Mouse (Mus musculus) left cerebral cortex, adult 18-20 months (tissue): ENCODE results near the gene Abhd8. TPM values are rescaled to one million over a fixed set of nuclear protein-coding genes. Genes with fewer than 3 reads are reported as not detected.

ENCODE experiments used
- DNase-seq, 2 experiments: peaks; one replicate each; pipeline ENCODE4 v3.0.0; 2021 to 2022; ENCODE audit warnings: low spot score in 2 of 2, mixed read lengths in 1 of 2
- long read RNA-seq, 2 experiments: library from polyadenylated mRNA; stranded (forward); transcript quantifications; one replicate each; pipeline ENCODE4 v2.0.0; 2021
- total RNA-seq, 2 experiments: library from RNA; stranded (reverse); gene quantifications; 2 replicates each; pipeline ENCODE4 v1.2.3; 2021

Gene Abhd8
- 100 to 1,000 TPM; 318 to 342 TPM for total RNA-seq
- long read RNA-seq, experiment 1, transcript Abhd8-202 (3 exons, 800 nt) = minor isoform, 8 of 895 reads
- long read RNA-seq, experiment 1, transcript Abhd8-201 (5 exons, 1,978 nt) = major isoform, 844 of 895 reads
- long read RNA-seq, experiment 1, partial matches to known transcripts = 22 of 895 reads
- long read RNA-seq, experiment 1, other reads (novel, unspliced or antisense) = 17 of 895 reads
- long read RNA-seq, experiment 2, transcript Abhd8-202 (3 exons, 800 nt) = minor isoform, 12 of 602 reads
- long read RNA-seq, experiment 2, transcript Abhd8-201 (5 exons, 1,978 nt) = major isoform, 566 of 602 reads
- long read RNA-seq, experiment 2, partial matches to known transcripts = 17 of 602 reads
- long read RNA-seq, experiment 2, other reads (novel, unspliced or antisense) = 7 of 602 reads

- peak; percentile 98 for DNase-seq
Measured at GRCm38 (mm10) chr8:71463188-71464033, at the start of gene Abhd8. Abhd8 (minus strand) TSS chr8:71463655.

GRCm38 (mm10) chr8:71511644-71512043 is 48.2 kb upstream of the Abhd8 start, which contains the start of gene Plvap:
Plvap (minus strand) TSS chr8:71511752.
- no peak for DNase-seq

- DNase-seq = no peak
Measured at GRCm38 (mm10) chr8:71509316-71509715, 45.9 kb upstream of the Abhd8 start.

- peak; percentile 71 to 91 for DNase-seq
Measured at GRCm38 (mm10) chr8:71507589-71508104, 44.2 kb upstream of the Abhd8 start.

GRCm38 (mm10) chr8:71505979-71506378 is 42.5 kb upstream of the Abhd8 start:
- no peak for DNase-seq

GRCm38 (mm10) chr8:71505326-71505725 is 41.9 kb upstream of the Abhd8 start:
- no peak for DNase-seq

GRCm38 (mm10) chr8:71504349-71504748 is 40.9 kb upstream of the Abhd8 start:
- no peak for DNase-seq

GRCm38 (mm10) chr8:71498816-71499690 is 35.6 kb upstream of the Abhd8 start:
- DNase-seq = no peak

GRCm38 (mm10) chr8:71497881-71498501 is 34.5 kb upstream of the Abhd8 start:
- DNase-seq = no peak

- DNase-seq = no peak
Measured at GRCm38 (mm10) chr8:71497077-71497645, 33.7 kb upstream of the Abhd8 start.

GRCm38 (mm10) chr8:71496481-71496880 is 33.0 kb upstream of the Abhd8 start:
- DNase-seq = no peak

GRCm38 (mm10) chr8:71495811-71496210 is 32.4 kb upstream of the Abhd8 start:
- no peak for DNase-seq

- peak; percentile 78 for DNase-seq
Measured at GRCm38 (mm10) chr8:71495039-71495438, 31.6 kb upstream of the Abhd8 start.

GRCm38 (mm10) chr8:71488454-71488853 is 25.0 kb upstream of the Abhd8 start:
- peak; percentile 80 to 83 for DNase-seq

GRCm38 (mm10) chr8:71487691-71488445 is 24.4 kb upstream of the Abhd8 start, which contains the start of gene Gtpbp3:
Gtpbp3 (plus strand) TSS chr8:71488103.
- peak; percentile 77 to 84 for DNase-seq

- DNase-seq = no peak
Measured at GRCm38 (mm10) chr8:71486136-71486529, 22.7 kb upstream of the Abhd8 start.

- DNase-seq = peak; percentile 89 to 91
Measured at GRCm38 (mm10) chr8:71485142-71486135, 22.0 kb upstream of the Abhd8 start, which contains the start of gene Ano8. Ano8 (minus strand) TSS chr8:71485963.

- DNase-seq = no peak
Measured at GRCm38 (mm10) chr8:71484736-71485135, 21.3 kb upstream of the Abhd8 start.
